Mouse (Mus musculus) frontal cortex, adult (tissue): ENCODE data around the gene Sp4.

Experiments used
- ATAC-seq: cut with Nextera tagmentation; 2 replicates; pipeline ENCODE4 v1.9.2; 2017; ENCODE audit warnings: mild to moderate bottlenecking, moderate library complexity, mixed read lengths; ENCODE audit not compliant: low TSS enrichment

The Sp4 gene

DNA sequence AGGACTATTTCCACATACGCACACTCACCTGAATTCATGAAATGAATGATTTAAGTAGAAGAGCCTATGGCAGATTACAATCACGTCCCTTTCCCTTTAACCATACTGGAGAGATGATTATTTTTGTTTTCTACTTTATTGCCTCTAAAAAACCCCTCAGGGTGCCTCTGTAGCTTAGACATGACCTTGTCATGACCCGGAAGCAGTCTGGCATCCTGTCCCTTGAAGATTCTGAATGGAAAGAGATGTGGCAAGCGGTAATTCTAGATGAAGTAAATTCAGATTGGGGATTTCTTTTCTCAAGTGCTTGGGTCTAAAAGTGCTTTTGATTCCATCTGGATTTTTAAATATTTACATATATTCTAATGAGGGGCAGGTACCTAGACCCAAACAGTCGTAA is 24.9 kb downstream of the Sp4 start:
- ATAC-seq, result no peak

DNA sequence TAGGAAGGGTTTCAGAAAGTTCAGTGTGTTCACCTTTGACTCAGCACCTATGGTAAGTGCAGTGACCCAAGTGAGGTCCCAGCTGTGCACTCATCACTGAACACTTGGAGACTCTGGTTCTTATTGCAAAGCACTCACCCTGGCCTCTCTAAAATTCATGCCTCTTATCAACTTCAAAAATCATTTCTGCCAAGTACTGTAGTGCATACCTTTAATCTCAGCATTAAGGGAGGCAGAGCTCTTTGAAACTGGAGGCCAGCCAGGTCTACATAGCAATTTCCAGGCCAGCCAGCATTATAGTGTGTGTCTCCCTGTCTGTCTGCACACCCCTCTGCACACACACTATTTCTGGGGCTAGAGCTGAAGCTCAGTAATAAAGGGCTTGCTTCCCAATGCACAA is 36.3 kb downstream of the Sp4 start:
- ATAC-seq, result no peak

DNA sequence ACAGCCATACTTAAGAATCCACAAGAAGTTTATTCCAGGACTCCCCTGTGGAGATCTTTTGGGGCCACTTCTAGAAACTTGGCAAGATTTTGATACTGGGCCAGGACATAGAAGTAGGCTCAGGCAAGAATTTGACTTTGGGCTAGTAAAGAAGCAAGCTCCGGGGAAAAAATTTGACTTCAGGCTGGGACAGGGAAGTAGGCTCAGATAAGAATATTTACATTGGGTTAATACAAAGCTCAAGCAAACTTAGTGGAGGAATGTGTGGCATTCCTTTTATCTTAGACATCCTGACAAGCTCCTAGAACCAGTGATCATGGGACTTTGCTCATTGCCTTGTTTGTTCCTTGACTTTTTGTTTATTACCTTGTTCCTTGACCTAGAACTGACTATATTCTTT is 37.4 kb downstream of the Sp4 start:
- ATAC-seq, result no peak

DNA sequence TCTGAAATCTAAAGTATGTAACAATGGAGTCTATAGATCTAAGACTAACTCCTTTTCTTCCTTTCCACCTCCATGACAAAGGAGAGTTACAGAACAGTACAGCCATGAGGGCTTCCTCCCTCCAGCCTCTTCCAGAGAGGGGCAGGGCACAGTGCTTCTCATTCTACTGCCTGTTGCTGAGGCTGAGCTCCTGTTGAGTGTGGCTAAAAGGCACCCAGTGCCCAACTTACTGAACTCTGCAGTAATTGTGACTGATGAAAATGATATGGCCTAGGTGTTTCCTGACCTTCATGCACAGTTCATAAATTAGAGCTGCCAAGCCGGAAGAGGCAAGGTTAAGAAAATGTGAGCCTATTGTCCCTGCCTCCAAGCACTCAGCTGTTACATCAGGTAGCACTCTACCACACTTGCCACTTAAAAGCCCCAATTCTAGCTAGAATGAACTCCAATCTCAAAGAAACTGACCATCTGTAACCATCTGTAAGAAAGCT is 45.9 kb downstream of the Sp4 start:
- ATAC-seq, result no peak

DNA sequence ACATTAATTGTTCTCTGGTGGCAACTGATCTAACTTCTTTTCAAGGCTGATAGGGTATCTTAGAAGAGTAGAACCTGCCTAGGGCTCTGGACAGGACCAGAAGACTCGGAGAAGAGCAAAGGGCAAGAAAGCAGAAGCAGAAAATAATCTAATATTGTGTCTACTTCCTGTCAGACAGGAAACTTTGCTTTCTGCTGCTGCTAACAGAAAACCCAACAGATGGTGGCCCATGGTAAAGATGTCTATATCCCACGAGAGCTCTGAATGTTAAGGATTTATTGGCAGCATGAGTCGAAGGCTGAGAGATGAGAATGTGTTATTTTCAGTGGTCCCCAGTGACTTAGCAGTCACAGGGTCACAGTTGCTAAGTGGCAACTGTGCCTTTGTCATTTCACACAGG is 80.1 kb downstream of the Sp4 start:
- no peak for ATAC-seq

DNA sequence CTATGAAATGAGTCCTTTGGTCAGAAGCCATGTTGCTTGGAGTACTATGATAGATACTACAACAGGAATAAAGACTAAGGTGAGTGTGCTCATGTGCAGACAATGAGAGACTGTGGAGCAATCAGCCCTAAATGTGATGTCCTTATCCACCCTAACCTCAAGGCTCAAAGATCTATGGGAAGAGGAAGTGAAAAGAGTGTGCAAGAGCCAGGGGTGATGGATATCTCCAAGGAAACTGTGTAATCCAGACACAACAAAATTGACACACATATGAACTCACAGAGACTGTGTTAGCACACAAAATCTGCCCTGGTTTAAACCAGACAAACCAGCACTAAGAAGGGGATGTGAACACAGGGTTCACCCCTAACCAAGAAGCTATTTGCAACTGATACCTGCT is 81.2 kb downstream of the Sp4 start:
- ATAC-seq, result no peak

DNA sequence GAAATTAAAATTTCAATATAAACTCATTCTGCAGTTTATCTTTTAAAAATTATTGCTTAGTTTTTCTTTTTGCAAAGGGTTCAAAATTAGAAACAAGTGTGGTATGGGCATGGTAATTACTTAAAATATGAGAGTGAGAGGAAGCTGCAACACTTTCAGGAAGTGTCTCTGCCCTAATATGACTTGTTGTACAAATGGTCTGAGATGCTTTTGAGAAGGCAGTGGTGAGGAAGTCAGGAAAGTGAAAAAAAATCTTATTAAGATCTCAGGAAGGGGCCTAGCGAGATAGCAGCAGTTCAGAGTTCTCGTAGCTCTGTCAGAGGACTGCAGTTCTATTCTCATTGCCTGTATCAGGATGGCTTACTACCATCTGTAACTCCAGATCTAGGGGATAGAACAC is 89.1 kb downstream of the Sp4 start:
- no peak for ATAC-seq

DNA sequence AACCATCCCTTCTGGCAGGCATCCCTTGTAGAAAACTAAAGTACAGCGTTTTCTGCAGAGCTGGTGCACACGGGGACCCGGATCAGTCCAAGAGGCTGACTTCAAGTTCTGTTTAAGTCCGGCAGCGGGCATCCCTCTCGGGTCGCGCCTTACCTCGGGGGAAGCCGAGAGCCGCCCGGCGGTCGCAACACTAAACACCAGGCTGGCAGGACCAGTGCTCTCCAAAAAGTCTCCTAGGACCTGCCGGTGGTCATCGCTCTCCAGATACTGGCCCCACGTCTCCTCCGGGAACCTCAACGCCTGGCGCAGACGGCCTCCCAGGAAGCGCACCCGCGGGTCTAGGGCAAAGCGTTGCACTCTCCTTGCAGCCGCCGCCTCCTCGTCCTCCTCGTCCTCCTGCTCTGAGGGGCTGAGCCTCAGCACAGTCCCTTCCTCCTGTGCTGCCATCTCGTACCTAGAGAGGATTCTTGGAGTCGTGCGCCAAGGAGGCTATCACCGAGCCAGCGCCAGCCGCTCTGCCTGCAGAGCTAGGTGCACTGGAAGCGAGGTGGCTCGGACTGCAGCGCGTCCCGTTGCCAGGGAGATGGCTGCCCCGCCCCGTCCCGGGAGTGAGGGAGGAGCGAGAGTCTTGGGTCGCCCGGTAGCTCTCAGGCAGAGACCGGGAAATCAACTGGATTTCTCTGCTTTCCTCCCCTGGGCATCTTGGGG is 102.7 kb downstream of the Sp4 start, which contains the start of gene Dnah11:
TSS of gene Dnah11 (minus strand) at position 658 of the 708 bp plus-strand sequence.
- peak; percentile 96 for ATAC-seq

DNA sequence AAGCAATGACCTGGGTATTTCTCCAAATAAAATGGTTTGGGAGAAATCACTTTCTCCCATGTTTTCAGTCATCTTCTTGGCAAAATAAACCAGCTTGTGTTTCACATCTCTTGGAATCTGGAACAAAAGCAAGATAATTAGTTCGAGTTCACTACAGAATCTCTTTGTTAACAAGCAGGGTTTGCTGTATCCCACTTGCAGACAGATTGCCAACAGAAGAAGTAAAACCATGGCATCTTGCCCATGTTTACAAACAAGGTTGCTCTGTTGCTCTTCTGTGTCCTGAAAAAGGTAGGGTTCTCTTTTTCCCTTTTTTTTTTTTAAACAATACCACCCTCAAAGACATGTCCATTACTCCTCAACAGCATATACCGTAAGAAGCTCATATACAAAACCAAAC is 104.7 kb downstream of the Sp4 start:
- ATAC-seq, result no peak

DNA sequence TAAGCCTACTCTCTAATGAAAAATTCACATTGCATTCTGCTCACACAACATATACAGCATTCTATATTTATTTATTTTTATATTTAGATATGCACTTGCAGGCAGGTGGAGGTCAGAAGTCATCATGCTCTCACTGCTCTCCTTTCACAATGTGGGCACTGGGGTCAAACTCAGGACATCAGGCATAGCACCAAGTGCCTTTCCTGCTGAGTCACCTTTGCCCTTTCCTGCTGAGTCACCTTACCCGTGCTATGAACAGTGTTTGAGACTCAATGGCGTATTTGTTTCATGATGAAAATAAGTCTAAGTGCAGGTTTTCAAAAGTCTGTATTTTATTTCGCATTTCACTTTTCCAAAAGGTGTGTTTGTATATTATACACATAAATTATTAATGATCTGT is 111.7 kb downstream of the Sp4 start:
- ATAC-seq, result no peak

DNA sequence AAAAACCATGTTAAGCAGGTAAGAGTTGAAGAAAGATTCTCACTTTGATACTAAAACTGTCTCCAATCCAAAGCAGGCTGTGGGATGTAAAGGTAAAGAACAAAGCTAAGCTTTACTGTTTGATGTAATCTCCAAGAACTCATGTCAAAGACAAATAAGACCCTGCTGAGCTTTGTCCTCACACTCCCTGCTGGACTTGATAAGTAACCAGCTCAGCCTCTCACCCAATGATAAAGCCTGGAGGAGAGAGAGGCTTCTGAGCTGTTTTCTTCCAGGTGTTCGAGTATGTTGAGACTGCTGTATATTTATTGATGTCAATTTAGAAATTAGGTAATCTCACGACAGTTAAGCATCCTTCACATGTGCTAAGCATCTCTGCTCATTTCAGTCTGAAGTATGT is 113.6 kb downstream of the Sp4 start:
- no peak for ATAC-seq

DNA sequence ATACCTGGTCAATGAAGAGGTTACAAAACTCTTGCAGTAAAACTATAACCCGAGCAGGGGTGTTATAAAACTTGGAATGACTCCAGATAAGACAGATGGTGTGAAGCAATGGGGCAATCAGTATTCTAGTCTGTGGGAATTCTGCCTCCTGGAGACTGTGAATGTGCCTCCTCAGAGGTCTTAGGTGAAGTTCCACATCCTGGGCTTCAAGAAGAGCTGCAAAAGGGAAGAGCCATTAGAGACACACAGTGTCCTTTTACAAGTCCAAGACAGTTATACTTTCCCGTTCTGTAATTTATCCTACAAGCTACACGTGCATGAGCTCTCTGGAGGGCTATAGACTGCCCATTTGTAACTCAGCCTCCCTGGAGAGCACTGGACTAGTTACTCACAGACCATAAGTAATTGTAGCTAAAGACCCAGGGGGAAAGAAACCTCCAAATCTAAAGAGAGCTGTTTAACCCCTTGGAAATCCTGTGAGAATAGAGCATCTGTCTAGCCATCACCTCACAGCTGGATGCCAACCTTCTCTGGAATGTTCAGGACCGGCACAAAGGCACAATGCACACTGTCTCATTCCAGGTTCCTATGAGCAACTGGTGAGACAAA is 114.3 kb downstream of the Sp4 start:
- ATAC-seq, result no peak

DNA sequence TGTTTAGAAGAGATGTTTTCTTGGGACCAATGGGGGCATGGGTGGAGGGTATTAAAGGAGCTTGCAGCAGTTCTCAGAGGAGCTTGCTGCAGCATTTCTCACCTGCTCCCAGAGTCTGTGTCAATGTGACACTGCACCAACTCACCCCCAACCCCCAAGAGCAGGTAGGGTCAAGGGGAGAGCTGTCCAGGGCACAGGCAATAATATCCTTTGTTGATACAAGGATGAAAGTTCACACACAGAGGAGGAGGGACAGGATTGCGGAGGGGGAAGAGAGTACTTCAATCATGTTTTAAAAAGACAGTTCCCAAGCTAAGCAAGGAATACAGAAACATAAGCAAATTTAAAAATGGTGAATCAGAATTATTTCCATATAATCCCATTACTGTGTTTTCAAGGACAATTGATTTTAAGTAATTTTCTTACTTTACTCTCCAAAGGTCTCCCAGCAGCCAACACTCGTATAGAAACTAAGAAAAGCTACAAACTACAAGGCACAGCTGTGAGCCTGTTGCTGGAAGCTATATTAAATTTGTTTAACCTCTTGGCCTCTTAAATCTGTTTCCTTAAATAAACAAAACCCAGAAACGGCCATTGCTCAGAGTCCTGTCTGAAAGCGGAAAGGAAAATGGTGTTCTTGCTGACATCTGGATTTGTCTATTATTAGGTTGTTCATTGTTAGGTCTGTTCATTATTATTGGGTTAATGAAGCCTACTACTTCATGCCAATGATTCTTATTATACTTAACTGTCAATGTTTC is 114.9 kb downstream of the Sp4 start:
- ATAC-seq, result no peak
